Mouse (Mus musculus): Measurements from ENCODE around the gene Hivep3. TPM values are rescaled to one million over a fixed set of nuclear protein-coding genes. Genes with fewer than 3 reads are reported as not detected.

The Hivep3 gene
- polyA plus RNA-seq, 1 experiment, result 5.4 TPM

- WGBS, result 80% methylated on average over 4 of the region's 4 CpGs
- no peak for DNase-seq (ENCODE audit: low read depth, low spot score)
Observed at GRCm38 (mm10) chr4:119759574-119760233, 26.1 kb downstream of the Hivep3 start.

GRCm38 (mm10) chr4:119760820-119761219 lies 27.2 kb downstream of the Hivep3 start:
- WGBS, result 72% methylated on average over 7 of the region's 7 CpGs
- no peak for DNase-seq (ENCODE audit: low read depth, low spot score)

GRCm38 (mm10) chr4:119761459-119762121 lies 28.0 kb downstream of the Hivep3 start:
- WGBS, result 81% methylated on average over 9 of the region's 9 CpGs
- DNase-seq (ENCODE audit: low read depth, low spot score), result no peak

GRCm38 (mm10) chr4:119762171-119762570 lies 28.6 kb downstream of the Hivep3 start:
- DNase-seq (ENCODE audit: low read depth, low spot score), result no peak
- 70% methylated on average over 2 of the region's 2 CpGs for WGBS

GRCm38 (mm10) chr4:119768046-119768445 lies 34.5 kb downstream of the Hivep3 start:
- no peak for DNase-seq (ENCODE audit: low read depth, low spot score)
- WGBS, result 86% methylated on average over 3 of the region's 3 CpGs

GRCm38 (mm10) chr4:119775913-119776312 lies 42.3 kb downstream of the Hivep3 start:
- WGBS, result 85% methylated on average over 3 of the region's 3 CpGs

GRCm38 (mm10) chr4:119777146-119777545 lies 43.6 kb downstream of the Hivep3 start:
- WGBS, result 68% methylated on average over 3 of the region's 3 CpGs
- DNase-seq (ENCODE audit: low read depth, low spot score), result no peak

More at GRCm38 (mm10) chr4:119775913-119776312, 42.3 kb downstream of the Hivep3 start:
- DNase-seq (ENCODE audit: low read depth, low spot score), result no peak

GRCm38 (mm10) chr4:119779561-119780400 lies 46.2 kb downstream of the Hivep3 start:
- WGBS, result 45% methylated on average over 5 of the region's 5 CpGs
- no peak for DNase-seq (ENCODE audit: low read depth, low spot score)

GRCm38 (mm10) chr4:119780881-119781280 lies 47.3 kb downstream of the Hivep3 start:
- 84% methylated on average over 6 of the region's 6 CpGs for WGBS
- DNase-seq (ENCODE audit: low read depth, low spot score), result no peak

GRCm38 (mm10) chr4:119784959-119785358 lies 51.4 kb downstream of the Hivep3 start:
- WGBS, result 87% methylated on average over 3 of the region's 3 CpGs
- DNase-seq (ENCODE audit: low read depth, low spot score), result no peak

GRCm38 (mm10) chr4:119786307-119786706 lies 52.7 kb downstream of the Hivep3 start:
- WGBS, result 51% methylated on average over 2 of the region's 2 CpGs
- no peak for DNase-seq (ENCODE audit: low read depth, low spot score)

GRCm38 (mm10) chr4:119786721-119787120 lies 53.1 kb downstream of the Hivep3 start:
- no peak for DNase-seq (ENCODE audit: low read depth, low spot score)
- WGBS, result 57% methylated on average over 1 of the region's 2 CpGs

GRCm38 (mm10) chr4:119788746-119789145 lies 55.2 kb downstream of the Hivep3 start:
- DNase-seq (ENCODE audit: low read depth, low spot score), result no peak
- 95% methylated on average over 6 of the region's 6 CpGs for WGBS

- WGBS, result 73% methylated on average over 9 of the region's 9 CpGs
- DNase-seq (ENCODE audit: low read depth, low spot score), result no peak
Observed at GRCm38 (mm10) chr4:119789495-119790148, 56.0 kb downstream of the Hivep3 start.

GRCm38 (mm10) chr4:119798891-119799290 lies 65.3 kb downstream of the Hivep3 start:
- no peak for DNase-seq (ENCODE audit: low read depth, low spot score)
- WGBS, result 66% methylated on average over 3 of the region's 3 CpGs

GRCm38 (mm10) chr4:119806556-119806955 lies 73.0 kb downstream of the Hivep3 start:
- peak; percentile 55 for DNase-seq (ENCODE audit: low read depth, low spot score)
- WGBS, result 39% methylated on average over 2 of the region's 2 CpGs

- WGBS, result 61% methylated on average over 2 of the region's 2 CpGs
- DNase-seq (ENCODE audit: low read depth, low spot score), result no peak
Observed at GRCm38 (mm10) chr4:119807359-119807758, 73.8 kb downstream of the Hivep3 start.

- 52% methylated on average over 5 of the region's 5 CpGs for WGBS
- no peak for DNase-seq (ENCODE audit: low read depth, low spot score)
Observed at GRCm38 (mm10) chr4:119809245-119809644, 75.7 kb downstream of the Hivep3 start.

- no peak for DNase-seq (ENCODE audit: low read depth, low spot score)
- WGBS, result 49% methylated on average over 2 of the region's 2 CpGs
Observed at GRCm38 (mm10) chr4:119812775-119813174, 79.2 kb downstream of the Hivep3 start.

Measured in large intestine, adult 2 months (tissue).